Mouse (Mus musculus): ENCODE measurements around the gene Ptgds. TPM values are rescaled to one million over a fixed set of nuclear protein-coding genes. Genes with fewer than 3 reads are reported as not detected.

Ptgds gene
- polyA plus RNA-seq, 1 experiment from 2014 or later, result 4.0 TPM

DNA sequence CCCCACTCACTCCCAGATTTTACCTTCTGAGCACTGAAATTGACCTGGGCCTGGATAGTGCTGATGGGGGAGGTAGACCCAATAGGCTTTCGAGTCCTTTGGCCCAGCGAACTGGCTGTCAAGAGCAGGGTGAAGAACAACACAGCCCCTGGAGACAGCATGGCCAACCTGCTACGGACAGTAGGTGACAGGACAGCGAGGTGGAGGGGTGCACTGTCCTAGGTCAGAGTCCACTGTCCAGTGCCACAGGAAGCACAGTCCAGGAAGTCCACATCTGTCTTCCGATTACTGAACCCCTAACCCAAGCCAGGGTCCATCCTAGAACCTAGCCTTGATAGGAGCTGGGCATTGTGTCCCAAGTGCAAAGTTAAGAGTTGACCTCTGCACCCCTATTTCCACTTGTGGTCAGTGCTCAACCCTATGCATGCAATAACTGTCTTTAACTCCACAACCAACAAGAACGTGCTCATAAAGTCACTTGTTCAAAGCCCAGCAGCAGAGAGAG lies 30.3 kb upstream of the Ptgds start:
- 64% methylated on average over 6 of the region's 6 CpGs for WGBS
- Histone ChIP-seq H3K27ac (ENCODE audit: low read length) (peak overlapping the region; percentile 68), H3K9me3 (ENCODE audit: control insufficient read depth, low read length) (no peaks in the 10 kb centered on the region), H3K4me1 (ENCODE audit: control insufficient read depth, insufficient read depth, low read length) (peaks cover 21% of the 10 kb centered on the region), H3K9ac (ENCODE audit: low read depth, low read length) (peak overlapping the region; percentile 67), H3K27me3 (replicated peaks; ENCODE audit: control insufficient read depth, insufficient read depth, low read length) (no peaks in the 10 kb centered on the region), H3K36me3 (ENCODE audit: control insufficient read depth, insufficient read depth, low read length) (0 out of 2 replicates have a peak, but pooled peaks cover 8% of the 10 kb centered on the region), H3K4me3 (ENCODE audit: low read length) (peak overlapping the region; percentile 86), H3K4me2 (ENCODE audit: low read depth, low read length) (peak overlapping the region; percentile 71)
- ATAC-seq, result peak; percentile 10

DNA sequence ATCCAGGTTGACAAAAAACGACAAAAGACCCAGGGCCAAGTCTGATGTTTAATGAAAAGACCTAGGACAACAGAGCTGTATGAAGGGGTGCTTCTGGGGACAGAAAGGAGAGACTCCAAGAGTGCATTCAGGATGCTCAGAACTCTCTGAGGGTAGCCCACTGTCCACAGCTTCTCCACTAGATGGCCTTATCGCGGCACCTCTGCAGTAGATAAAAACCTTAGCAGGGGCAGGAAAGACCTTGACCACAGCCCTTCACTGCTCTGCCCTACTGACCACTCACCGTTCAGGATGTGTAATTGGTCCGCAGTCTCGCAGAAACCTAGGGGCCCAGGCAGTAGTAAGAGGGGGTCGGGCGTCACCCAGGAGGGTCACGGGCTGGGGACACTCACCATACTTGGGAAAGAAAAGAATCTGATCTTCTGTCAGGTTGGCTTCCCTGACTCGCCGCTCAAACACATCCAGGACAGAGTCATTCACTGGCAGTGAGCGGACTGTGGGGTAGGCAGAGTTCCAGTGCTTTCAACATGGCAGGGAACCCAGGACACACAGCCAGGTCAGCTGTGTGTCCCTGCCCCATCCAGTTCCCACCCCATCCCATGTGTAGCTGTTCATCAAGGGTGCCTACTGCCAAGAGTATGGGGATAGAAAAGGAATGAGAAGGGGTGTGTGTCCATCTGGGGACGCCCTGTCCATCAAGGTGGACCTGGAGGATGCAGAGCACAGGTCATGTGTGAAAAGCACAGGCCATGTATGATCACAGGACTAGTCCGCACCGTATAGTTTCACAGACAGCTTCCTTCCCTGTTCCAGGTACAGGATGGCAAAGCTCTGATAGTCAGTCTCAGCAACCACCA lies 29.0 kb upstream of the Ptgds start:
- 71% methylated on average over 15 of the region's 15 CpGs for WGBS
- peak overlapping the region; percentile 76 for H3K27ac ChIP-seq (ENCODE audit: low read length)

DNA sequence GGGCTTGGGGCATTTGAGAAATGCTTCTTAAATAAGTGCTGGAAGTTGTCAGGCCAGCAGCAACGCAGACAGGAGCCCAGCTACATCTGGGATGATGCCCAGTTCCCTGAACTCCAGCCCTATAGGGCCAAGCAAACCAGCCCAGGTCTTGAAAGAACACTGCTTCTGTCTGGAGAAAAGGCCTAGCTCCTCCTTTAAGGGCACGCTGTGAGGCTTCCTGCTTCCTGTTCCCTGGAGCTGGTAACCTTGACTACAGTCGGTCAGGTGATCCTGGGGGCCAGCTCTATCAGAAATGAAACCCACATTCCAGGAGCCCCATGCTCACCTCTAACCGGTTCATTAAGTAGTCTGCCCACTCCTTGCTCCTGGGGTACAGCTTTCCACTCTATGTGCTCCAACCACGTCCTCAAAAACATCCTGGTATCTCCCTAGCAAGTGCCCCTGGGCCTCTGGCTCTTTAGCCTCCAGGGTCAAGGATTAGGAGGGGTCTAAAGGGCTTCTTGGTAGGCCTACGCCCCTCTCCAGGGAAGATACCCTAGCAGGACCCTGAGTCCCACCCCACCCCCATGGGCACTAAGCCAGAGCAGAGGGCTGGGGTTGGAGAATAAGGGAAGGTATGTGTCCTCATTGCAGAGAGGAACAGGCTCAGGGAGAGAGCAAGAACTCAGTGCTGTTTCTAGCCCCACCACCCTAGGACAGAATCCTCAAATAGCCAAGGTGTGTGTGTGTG lies 28.2 kb upstream of the Ptgds start:
- Histone ChIP-seq H3K9me3 (ENCODE audit: control insufficient read depth, low read length) (no peaks in the 10 kb centered on the region), H3K27ac (ENCODE audit: low read length) (peak overlapping the region; percentile 76), H3K36me3 (ENCODE audit: control insufficient read depth, insufficient read depth, low read length) (0 out of 2 replicates have a peak, but pooled peaks cover 3% of the 10 kb centered on the region), H3K4me3 (ENCODE audit: low read length) (no peak overlapping the region), H3K9ac (ENCODE audit: low read depth, low read length) (peak overlapping the region; percentile 31), H3K4me2 (ENCODE audit: low read depth, low read length) (peak overlapping the region; percentile 32; the same call in 1 of the 2 replicates), H3K27me3 (replicated peaks; ENCODE audit: control insufficient read depth, insufficient read depth, low read length) (no peaks in the 10 kb centered on the region), H3K4me1 (ENCODE audit: control insufficient read depth, insufficient read depth, low read length) (peaks cover 21% of the 10 kb centered on the region)
- peak; percentile 34 for ATAC-seq
- WGBS, result 51% methylated on average over 6 of the region's 6 CpGs

More for the DNA sequence above, 29.0 kb upstream of the Ptgds start:
- H3K4me1 ChIP-seq (ENCODE audit: control insufficient read depth, insufficient read depth, low read length), result peaks cover 21% of the 10 kb centered on the region
- peak overlapping the region; percentile 31; the same call in 1 of the 2 replicates for H3K9ac ChIP-seq (ENCODE audit: low read depth, low read length)
- no peak overlapping the region for H3K4me2 ChIP-seq (ENCODE audit: low read depth, low read length)
- 0 out of 2 replicates have a peak, but pooled peaks cover 5% of the 10 kb centered on the region for H3K36me3 ChIP-seq (ENCODE audit: control insufficient read depth, insufficient read depth, low read length)
- H3K9me3 ChIP-seq (ENCODE audit: control insufficient read depth, low read length), result no peaks in the 10 kb centered on the region
- no peak for ATAC-seq
- no peak overlapping the region for H3K4me3 ChIP-seq (ENCODE audit: low read length)
- no peaks in the 10 kb centered on the region for H3K27me3 ChIP-seq (replicated peaks; ENCODE audit: control insufficient read depth, insufficient read depth, low read length)

DNA sequence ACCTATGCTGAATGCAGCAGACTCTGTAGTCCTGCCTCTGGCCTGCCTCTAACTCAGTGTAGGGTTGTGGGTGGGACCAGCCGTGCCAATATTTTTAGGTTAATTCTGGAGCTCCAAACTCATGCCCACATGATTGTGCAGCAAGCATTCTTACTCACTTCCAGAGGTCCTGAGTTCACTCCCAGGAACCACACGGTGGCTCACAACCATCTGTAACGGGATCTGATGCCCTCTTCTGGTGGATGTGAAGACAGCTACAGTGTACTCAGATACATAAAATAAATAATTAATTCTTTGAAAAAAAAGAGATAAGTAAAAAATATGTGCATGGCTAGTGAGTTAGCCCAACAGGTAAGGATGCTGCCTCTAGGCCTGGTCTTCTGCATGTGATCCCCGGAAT lies 26.6 kb upstream of the Ptgds start:
- Histone ChIP-seq H3K4me1 (ENCODE audit: control insufficient read depth, insufficient read depth, low read length) (peaks cover 10% of the 10 kb centered on the region), H3K9me3 (ENCODE audit: control insufficient read depth, low read length) (no peaks in the 10 kb centered on the region), H3K27me3 (replicated peaks; ENCODE audit: control insufficient read depth, insufficient read depth, low read length) (no peaks in the 10 kb centered on the region), H3K27ac (ENCODE audit: low read length) (no peak overlapping the region), H3K4me2 (ENCODE audit: low read depth, low read length) (no peak overlapping the region), H3K9ac (ENCODE audit: low read depth, low read length) (no peak overlapping the region), H3K36me3 (ENCODE audit: control insufficient read depth, insufficient read depth, low read length) (no peaks in the 10 kb centered on the region), H3K4me3 (ENCODE audit: low read length) (no peak overlapping the region)
- 39% methylated on average over 4 of the region's 4 CpGs for WGBS
- ATAC-seq, result no peak

DNA sequence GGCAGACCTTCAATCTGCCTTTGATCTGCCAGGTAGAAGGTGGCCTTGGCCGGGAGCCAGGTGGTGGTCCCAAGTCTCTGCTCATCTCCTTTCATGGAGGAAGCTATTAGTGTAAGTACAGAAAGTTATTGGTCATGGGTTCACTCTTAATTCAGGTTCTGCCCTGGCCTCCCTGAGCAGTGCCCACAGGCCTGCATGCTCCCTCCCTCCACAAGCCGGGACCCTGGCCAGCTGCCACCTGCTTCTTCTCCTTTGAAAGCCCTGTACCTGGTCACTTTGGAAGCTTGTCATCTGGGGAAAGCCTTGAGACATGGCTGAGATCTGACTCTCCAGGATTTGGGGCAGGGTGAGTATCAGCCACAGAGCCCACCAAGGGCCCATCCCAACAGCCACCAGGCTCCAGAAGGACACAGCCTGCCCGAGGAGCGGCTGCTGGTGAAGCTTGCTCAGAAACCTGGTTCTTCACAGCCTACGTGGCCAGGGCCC lies 23.7 kb upstream of the Ptgds start, which contains the start of gene Lcn12:
TSS of gene Lcn12 (minus strand) at position 436 of the 486 bp plus-strand sequence.
- Histone ChIP-seq H3K27ac (ENCODE audit: low read length) (no peak within 1 kb of the TSS), H3K4me1 (ENCODE audit: control insufficient read depth, insufficient read depth, low read length) (peaks cover 4% of the 10 kb centered on the region), H3K9ac (ENCODE audit: low read depth, low read length) (no peak within 1 kb of the TSS), H3K36me3 (ENCODE audit: control insufficient read depth, insufficient read depth, low read length) (no peaks in the 10 kb centered on the region), H3K4me3 (ENCODE audit: low read length) (no peak within 1 kb of the TSS), H3K4me2 (ENCODE audit: low read depth, low read length) (no peak within 1 kb of the TSS), H3K9me3 (ENCODE audit: control insufficient read depth, low read length) (no peaks in the 10 kb centered on the region), H3K27me3 (replicated peaks; ENCODE audit: control insufficient read depth, insufficient read depth, low read length) (no peaks in the 10 kb centered on the region)
- ATAC-seq, result no peak
- 84% methylated on average over 5 of the region's 5 CpGs for WGBS

DNA sequence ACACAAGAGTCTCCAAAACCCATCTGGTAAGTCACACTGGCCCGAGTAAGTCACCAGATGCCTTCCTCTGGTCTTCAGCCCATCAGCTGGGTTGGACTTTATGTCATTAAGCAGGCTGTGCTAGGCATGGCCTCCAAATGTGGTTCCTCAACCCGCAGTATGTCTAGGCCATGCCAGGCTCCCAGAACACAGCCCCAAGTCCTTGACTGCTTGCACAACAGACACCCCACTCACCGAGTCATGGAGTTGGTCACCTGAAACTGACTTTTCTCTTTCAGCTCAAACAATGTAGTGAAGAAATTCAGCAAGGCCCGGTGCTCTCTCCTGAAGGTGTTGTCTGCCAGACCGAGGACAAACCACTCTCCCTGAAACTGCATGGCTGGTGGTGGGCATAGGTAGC lies 23.1 kb upstream of the Ptgds start:
- WGBS, result 82% methylated on average over 5 of the region's 5 CpGs
- Histone ChIP-seq H3K9me3 (ENCODE audit: control insufficient read depth, low read length) (no peaks in the 10 kb centered on the region), H3K9ac (ENCODE audit: low read depth, low read length) (no peak overlapping the region), H3K36me3 (ENCODE audit: control insufficient read depth, insufficient read depth, low read length) (no peaks in the 10 kb centered on the region), H3K27ac (ENCODE audit: low read length) (no peak overlapping the region), H3K4me1 (ENCODE audit: control insufficient read depth, insufficient read depth, low read length) (peaks cover 4% of the 10 kb centered on the region), H3K4me3 (ENCODE audit: low read length) (no peak overlapping the region), H3K4me2 (ENCODE audit: low read depth, low read length) (no peak overlapping the region), H3K27me3 (replicated peaks; ENCODE audit: control insufficient read depth, insufficient read depth, low read length) (no peaks in the 10 kb centered on the region)
- ATAC-seq, result no peak

DNA sequence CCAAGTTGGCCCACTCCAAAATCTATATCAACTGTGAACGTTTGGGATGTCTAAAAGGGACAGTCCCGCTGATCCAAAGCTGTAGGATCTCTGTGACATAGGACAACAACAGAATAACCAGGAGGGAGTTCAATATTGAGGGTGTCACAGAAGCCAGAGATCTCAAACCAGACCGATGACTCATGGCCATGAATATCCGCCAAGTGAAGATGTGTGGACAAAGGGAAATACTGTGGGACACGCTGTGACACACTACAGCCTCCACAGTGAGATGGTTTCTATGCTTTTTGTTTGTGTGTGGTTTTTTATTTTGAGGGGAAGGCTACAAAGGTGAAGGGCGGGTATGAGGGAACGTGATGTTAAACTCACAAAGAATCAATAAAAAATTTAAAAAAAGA lies 18.8 kb upstream of the Ptgds start:
- ATAC-seq, result no peak
- Histone ChIP-seq H3K27me3 (replicated peaks; ENCODE audit: control insufficient read depth, insufficient read depth, low read length) (no peaks in the 10 kb centered on the region), H3K9ac (ENCODE audit: low read depth, low read length) (no peak overlapping the region), H3K9me3 (ENCODE audit: control insufficient read depth, low read length) (no peaks in the 10 kb centered on the region), H3K27ac (ENCODE audit: low read length) (no peak overlapping the region), H3K4me1 (ENCODE audit: control insufficient read depth, insufficient read depth, low read length) (peaks cover 15% of the 10 kb centered on the region), H3K36me3 (ENCODE audit: control insufficient read depth, insufficient read depth, low read length) (no peaks in the 10 kb centered on the region), H3K4me2 (ENCODE audit: low read depth, low read length) (no peak overlapping the region), H3K4me3 (ENCODE audit: low read length) (no peak overlapping the region)
- WGBS, result 78% methylated on average over 7 of the region's 7 CpGs

DNA sequence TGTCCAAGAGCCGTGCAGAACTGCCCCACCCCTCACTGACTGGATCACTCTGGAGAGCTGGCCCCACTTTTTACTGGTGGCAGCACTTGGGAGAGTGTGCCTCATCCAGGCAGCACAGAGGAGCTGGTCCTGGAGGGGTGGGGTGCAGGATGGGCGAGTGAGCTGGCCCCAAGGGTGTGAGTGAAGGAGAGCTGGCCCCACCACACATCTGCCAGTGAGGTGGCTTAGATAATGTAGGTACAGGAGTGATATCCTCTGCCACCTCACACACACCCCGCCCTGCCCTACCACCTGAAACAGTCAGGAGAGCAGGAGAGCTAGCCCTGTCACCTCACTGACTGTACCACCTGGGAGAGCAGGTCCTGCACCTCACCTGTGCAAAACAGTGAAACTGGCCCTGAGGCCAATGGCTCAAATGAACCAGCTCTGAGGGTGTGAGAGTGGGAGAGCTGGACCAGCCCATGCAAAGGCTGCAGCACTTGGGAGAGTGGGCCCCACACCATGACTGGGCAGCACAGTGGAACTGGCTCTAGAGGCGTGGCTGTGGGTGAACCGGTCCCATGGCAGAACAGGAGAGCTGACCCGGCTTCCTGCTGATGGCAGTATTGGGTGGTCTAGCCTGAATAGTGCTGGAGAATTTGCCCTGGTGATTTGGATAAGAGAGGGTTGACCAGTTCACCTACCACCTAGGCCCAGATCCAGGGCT lies 18.3 kb upstream of the Ptgds start:
- peak; percentile 31 for ATAC-seq
- peak overlapping the region; percentile 22; the same call in 1 of the 2 replicates for H3K9ac ChIP-seq (ENCODE audit: low read depth, low read length)
- H3K9me3 ChIP-seq (ENCODE audit: control insufficient read depth, low read length), result no peaks in the 10 kb centered on the region
- 53% methylated on average over 6 of the region's 6 CpGs for WGBS
- H3K36me3 ChIP-seq (ENCODE audit: control insufficient read depth, insufficient read depth, low read length), result no peaks in the 10 kb centered on the region
- H3K27ac ChIP-seq (ENCODE audit: low read length), result no peak overlapping the region
- no peak overlapping the region for H3K4me3 ChIP-seq (ENCODE audit: low read length)
- peaks cover 15% of the 10 kb centered on the region for H3K4me1 ChIP-seq (ENCODE audit: control insufficient read depth, insufficient read depth, low read length)
- no peaks in the 10 kb centered on the region for H3K27me3 ChIP-seq (replicated peaks; ENCODE audit: control insufficient read depth, insufficient read depth, low read length)
- H3K4me2 ChIP-seq (ENCODE audit: low read depth, low read length), result no peak overlapping the region
